Mouse (Mus musculus) layer of hippocampus, adult 8-10 months (tissue): Measurements from ENCODE around the gene Nxnl1. TPM values are rescaled to one million over a fixed set of nuclear protein-coding genes. Genes with fewer than 3 reads are reported as not detected.
A peak's percentile ranks its signal among the peaks of the same experiment; 100 is the strongest.

Experiments used
- DNase-seq, 2 experiments: peaks; one replicate each; pipeline ENCODE4 v3.0.0; 2022; ENCODE audit warnings: low spot score in 2 of 2
- total RNA-seq, 4 experiments: library from RNA; stranded (reverse); gene quantifications; 2 replicates each; pipeline ENCODE4 v1.2.4; 2022

Gene Nxnl1
- under 1 TPM in 2 of 4 experiments, not detected in 2; 0.14 to 0.28 TPM for total RNA-seq

DNA sequence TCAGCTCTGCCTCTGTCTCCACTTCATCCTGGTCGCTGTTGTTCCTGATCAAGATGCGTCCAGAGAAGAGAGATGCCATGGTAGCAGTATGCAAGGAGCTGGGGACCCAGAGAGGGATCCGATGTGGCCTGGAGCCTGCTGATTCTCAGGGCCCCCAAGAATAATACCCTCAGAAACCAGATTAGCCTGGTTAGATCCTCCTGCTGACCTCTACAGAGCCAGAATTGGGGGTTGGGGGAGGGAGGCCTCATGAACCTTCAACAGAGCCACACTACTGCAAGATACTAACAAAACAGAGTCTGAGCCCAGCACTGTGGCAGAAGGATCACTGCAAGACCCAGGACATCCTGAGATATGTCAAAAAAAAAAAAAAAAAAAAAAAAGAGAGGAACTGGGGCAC is at the start of gene Nxnl1:
Nxnl1 (minus strand) TSS at position 101 of the 400 bp plus-strand sequence.
- no peak for DNase-seq

DNA sequence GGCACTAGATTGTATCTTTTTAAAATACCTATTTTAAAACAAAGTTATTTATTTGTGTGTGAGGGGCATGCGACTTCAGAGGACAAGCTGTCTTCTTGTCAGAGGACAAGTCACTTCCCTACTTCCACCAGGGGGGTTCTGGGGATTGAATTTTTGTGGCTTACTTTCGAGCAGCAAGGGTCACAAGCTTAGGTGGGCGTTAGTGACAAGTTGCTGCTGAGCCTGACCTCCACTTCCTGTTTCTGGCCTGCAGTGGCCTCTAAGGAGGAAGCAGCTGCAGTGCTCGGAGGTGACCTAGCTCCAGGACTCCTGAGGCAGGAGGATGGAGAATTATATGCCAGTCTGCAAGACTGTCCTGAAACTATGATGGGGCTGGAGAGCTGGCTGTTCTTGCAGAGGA is 47.0 kb upstream of the Nxnl1 start:
- no peak for DNase-seq

DNA sequence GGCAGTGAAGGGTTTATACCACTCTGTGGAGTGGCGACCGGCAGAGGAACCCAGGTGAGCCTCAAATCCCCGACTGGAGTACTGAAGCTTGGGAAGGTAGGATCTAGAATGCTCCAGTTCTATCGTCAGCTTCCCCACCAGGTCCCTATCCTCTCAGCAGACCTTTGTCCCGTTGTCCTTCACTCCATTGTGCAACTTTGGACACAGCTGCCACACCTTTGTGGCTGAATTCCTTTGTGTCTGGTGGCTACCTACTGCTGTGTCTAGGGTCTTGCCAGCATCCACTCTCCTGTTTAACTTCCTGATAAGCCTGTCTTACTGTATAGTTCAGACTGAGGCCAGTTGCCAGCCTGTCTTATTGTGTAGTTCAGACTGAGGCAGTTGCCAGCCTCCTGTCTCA is 45.7 kb upstream of the Nxnl1 start:
- DNase-seq = no peak

DNA sequence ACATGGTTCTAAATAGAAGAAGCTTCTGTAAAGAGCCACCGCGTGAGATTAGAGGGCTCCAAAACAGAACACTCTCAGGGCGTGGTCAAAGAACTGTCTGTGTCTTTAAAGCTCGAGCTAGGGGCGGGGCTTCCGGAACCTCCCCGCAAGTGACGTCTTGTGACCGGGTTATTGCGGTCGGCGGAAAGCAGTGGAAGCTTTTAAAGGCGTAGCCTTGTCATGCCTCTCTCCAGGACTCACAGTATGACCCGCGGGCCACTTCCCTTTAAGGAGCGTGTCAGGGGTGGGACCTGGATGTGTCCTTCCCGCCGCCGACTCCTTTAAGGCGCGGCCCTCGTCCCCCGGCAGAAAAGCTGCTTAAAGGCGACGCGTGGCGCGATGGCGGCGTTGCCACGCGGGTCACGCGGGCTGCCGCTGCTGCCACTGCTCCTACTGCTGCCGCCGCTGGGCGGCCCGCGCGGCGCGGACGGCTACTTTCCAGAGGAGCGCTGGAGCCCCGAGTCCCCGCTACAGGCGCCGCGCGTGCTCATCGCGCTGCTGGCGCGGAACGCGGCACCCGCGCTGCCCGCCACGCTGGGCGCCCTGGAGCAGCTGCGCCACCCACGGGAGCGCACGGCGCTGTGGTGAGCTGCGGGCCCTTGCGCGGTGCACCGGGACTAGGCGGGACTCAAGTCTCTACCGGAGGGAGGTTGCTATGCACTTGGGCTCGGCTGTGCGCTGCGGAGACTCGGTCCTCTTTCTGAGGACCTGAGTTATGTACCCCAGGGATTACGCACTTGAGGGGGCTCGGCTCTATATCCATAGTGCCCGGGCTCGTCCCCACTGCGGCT is 44.6 kb upstream of the Nxnl1 start, which contains the start of gene Colgalt1:
Colgalt1 (plus strand) TSS at position 177 of the 830 bp plus-strand sequence.
- peak; percentile 97 to 99 for DNase-seq

DNA sequence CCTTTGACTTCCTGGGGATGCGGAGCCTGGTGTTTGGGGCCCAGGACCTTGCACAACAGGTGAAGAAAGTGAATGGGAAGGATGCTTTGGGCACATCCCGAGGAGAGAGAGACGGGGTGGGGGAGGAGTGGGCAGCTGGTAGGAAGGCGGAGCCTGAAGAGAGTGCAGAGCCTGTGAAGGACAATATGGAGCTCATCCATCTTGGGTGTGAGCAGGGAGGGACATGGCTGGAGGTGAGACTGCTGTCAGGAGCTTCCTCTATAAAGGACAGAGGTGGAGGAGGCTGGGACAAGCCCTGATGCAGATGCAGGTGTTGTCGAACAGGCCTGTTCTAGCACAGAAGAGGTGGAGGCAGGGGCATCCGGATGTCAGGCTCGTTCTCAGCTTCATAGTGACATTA is 37.6 kb upstream of the Nxnl1 start:
- no peak for DNase-seq

DNA sequence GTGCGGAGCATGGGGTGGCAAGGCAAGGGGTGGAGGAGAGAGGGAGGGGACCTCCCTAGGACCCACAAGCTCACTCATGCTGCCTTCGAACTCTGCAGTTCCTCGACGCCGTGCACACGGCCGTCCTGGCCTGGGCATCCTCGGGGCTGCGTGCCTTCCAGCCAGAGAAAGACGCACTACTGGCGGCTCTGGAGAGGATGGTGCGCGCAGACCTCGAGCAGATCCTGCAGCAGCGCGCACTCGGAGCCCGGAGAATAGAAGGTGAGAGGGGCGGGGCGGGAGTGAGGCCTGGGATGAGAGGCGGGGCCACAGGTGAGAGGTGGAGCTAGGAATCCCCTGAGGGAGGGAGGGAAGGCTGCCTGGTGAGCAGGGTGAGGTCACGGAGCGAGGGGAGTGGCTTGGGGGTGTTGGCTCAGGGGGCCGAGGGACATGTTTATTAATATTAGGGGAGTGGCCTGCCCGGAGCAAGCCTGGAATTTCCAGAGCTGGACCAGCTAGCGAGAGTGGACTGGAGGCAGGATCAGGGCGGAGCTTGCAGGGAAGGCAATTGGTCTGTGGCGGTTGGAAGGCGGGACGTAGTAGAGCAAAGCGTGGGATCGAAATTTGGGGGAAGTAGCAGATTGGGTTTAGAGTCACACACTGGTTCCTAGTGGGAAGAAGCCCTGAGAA is 36.4 kb upstream of the Nxnl1 start:
- peak in 1 of 2 experiments; percentile 53 for DNase-seq

DNA sequence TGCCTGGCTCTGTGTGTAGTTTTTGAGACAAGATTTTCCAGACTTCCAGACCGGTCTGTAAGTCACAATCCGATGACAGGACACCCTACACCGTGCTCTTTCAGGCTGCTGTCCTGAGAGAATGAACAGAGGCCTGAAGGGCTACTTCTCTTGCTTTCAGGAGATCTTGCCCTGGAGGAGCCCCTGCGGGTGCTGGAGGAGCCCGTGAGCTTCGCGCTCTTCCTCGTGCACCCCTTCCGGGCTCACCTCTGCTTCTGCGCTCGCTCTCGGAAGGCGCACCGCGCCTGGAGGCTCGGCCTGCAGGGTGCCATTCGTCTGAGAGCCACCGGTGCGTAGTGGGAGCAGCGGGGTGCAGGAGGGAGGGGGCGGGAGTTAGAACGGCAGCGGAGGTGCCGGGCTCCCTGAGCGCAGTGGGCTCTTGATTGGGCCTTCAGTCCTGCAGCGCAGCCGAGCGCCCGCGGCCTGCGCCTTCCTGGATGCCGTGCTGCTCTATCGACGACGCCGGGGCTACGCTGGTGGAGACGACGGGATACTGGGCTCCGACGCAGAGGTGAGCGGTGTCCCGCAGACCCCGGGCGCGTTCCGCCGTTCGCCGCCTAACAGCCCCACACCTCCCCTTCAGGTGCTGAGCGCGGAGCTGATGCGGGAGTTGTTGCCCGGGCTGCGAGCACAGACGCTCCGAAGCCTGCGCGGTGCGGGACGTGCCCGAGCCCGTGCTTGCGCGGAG is 35.7 kb upstream of the Nxnl1 start:
- DNase-seq = no peak

DNA sequence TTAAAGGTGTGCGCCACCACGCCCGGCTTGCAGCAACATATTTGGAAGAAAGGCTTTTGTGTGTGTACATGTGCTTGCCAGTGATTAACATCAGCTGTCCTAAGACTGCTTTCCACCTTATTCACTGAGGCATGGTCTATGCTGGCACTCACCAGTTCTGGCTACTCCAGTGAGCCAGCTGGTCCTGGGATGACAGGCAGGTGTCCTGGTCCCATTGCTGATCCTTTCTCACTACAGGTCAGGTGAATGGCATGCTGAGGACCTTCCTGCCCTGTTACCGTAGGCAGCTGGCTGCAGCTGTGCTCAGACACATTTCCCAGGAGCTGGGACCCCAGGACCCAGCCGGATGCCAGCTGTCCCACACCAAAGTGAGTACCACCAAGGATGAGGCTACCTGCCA is 32.4 kb upstream of the Nxnl1 start:
- DNase-seq = no peak

DNA sequence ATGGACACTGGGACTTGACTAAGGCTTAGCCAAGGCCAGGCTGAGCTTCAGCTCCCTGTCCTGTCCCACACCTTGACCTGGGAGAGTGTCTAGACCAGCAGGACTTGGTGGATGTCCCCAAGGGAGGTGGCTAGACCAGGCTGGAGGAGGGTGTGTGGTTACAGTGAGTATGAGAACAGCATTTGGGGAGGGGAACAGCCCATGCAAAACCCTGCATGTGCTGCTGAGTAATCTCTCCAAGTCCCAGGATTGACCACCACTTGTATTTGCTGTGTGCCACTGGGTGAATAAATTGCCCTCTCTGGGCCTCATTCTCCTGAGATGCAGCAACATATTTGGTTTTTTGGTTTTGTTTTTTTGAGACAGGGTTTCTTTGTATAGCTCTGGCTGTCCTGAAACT is 32.0 kb upstream of the Nxnl1 start:
- DNase-seq = no peak

DNA sequence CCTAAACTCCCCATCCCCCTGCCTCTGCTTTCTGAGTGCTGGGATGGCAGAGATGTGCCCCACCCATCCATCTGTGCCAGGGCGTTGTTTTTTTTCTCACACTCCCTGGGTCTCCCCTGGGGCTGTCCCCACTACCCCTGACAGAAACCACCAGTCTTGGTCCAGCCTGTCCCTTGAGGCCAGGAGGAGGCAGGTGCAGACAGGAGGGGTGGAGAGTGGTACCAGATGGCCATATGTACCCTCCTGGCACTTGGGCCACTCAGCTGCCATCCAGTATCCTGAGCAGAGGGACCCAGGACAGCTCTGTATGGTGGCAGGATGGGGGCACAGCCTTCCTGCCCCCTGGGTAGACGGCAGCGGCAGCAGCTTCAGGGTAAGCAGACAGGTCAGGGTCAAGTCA is 31.1 kb upstream of the Nxnl1 start, which contains the start of gene Fam129c:
Fam129c (plus strand) TSS at position 198 of the 400 bp plus-strand sequence.
- no peak for DNase-seq

DNA sequence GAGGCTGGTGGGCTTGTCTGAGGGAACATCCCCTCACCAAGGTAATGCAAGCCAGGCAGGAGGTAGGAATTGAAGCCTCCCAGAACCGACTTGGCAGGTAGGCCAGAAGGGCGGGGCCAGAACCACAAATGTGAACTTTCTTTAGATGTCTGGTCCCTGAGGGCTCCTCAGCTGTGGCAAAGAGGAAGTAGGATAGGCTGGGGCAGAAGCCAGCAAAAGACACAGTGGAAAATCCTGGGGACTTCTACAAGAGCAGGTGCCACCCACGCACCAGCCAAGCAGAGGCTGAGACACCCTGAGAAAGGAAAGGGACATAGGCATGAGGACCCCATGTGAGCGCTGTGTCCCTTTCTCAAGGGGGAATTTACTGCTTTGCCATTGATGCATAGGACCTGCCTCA is 30.4 kb upstream of the Nxnl1 start:
- no peak for DNase-seq

DNA sequence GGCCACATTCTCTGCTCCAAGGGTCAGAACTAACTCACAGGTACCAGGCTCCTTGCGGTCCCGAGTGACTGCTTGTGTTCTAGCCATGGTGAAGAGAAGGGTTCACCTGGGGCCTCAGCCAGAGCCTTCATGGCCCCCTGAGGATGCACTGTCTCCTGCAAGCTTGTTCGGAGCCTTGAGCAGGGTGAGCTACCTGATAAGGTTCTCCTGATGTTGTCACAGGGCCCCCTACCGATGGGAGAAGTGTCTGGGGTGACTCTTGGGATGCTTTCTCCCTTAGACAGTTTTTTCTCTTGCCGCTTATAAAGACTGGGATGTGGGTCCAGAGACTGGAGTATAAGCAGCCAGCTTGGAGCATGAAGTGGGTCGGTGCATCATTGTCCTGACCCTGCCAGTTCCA is 30.0 kb upstream of the Nxnl1 start:
- no peak for DNase-seq

DNA sequence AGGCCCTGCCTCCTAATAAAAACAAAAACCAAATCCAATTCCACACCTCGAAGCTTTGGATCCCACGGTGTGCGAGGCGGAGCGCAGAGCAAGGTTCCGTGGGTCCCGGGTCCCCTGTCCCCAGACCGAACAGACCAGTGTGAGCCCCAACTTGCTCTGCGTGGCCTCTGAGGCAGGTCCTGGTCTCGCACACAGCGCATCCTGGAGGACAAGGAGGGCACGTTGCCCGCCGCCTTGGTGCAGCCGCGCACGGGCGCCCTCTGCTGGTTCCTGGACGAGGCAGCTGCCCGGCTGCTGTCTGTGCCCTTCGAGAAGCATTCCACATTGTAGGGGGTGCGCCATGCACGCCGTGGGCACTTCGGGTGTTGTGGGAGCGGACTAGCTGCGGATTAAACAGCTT is 29.5 kb upstream of the Nxnl1 start:
- peak; percentile 74 to 91 for DNase-seq

DNA sequence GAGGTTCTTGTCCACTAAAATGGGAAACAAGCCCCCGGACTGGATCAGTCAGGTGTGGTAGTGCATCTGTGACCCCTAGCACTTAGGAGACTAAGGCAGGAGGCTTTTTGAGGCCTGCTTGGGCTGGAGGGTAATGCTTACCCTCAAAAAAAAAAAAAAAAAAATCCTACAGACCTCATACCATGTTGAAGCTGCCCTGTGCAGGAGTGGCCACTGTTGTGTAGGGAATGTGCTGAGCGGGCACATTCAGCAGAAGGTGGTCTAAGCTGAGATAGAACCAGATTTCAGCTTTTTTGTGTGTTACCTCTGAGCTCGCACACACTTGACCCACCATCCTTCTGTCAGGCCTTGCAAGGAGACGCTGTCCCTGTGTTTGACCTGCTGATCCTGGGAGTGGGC is 27.9 kb upstream of the Nxnl1 start:
- no peak for DNase-seq

DNA sequence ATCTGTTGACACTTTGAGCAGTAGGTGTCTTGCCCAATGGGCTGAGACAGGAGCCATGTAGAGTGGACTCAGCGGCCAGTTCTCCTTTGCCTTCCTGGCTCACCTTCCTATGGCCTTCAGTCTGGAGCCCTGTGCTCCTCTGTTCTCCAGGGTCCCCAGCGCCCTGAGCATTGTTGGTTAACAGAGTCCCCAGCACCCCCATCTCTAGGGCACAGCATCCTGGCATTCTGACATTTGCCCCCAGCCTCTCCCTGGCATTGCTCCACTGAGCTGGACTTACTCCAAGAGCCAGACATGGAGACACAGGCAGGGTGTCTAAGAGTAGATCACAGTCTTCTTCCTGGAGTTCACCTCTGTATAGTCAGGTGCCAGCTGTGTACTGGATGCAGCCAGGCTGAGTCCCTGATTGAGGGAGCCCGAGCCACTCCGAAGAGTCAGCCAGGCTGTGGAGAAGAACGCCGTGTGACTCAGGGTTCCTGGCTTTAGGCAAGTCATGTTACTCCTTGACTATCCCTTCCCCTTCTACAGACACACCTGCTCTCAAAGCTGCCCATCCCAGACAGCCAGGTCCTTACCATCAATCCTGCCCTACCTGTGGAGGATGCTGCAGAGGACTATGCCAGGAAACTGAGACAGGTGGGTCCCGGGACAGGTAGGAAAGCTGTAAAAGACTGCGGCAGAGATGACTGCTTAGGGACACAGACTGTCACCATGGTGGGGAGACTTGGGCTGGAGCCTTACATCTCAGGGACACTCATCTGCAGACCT is 27.3 kb upstream of the Nxnl1 start:
- DNase-seq = no peak

DNA sequence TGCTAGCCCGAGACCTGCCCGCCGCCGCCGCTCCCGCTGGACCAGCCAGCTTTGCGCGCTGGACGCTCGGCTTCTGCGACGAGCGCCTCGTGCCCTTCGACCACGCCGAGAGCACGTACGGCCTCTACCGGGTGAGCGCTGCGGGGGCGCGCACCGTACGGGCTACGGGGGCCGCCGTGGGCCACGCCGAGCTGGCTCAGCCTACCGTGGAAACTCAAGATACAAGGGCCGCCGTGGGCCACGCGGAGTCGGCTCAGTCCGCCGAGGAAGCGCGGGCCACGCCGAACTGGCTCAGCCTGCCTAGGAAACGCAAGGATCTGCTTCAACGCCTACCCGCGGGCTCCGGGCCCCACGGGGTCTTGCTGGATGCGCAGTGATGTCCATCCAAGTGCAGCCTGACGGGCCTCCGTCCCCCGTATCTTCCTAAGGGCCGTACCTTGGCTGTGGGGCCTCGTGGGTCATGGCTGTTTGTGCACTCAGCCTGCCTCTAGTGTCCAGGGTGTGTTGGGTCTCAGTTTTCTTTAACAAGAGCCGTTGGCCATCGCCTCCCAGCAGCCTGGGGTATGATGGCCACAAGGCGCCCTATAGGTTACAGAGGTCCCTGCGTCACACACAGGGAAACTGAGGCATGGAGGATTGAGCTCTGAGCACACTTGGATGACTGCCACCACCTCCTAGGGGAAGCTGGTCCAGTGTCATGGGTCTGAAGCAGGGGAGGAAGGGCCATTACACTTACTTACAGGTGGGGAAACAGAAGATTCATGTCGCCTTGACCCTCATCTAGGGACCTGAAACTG is 26.2 kb upstream of the Nxnl1 start:
- peak; percentile 85 to 89 for DNase-seq

DNA sequence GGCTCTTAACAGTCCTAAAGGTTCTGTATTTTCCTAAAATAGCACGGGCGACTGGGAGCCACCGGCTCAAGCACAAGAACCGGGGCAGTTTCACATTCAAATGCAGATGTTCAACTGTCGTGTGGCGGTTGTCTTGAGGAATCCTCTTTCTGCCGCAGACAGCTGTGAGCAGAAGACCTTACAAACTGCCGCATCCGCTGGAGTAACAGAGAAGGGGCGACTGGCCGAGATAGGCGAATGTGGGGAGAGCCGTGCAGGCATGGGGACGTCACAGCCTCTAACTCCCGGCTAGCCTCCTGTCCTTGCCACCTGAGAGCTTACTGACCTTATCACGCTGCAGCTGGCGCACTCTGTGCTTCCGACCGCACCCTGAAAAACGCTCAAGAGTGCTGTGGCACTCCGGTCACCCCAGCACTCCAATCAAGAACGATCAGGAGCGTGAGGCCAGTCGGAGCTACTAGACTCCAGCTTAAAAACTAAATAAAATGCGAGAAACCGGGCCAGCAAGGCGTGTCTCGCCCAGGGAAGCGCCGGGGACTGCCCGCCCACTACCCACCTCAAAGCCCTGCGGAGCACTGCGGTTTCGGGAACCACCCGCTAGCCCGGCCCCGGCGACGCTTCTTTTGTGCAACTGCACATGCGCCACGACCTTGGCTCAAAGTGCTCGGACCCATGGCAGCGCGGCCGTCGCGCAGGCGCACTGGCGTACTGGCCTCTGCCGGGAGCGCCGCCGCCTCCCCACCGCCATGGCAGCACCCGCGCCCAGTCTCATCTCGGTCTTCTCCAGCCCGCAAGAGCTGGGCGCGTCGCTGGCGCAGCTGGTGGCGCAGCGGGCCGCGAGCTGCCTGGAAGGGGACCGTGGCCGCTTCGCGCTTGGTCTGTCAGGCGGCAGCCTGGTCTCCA is 25.3 kb upstream of the Nxnl1 start, which contains the start of gene Pgls:
Pgls (plus strand) TSS at position 706 of the 903 bp plus-strand sequence.
- peak; percentile 92 to 97 for DNase-seq

DNA sequence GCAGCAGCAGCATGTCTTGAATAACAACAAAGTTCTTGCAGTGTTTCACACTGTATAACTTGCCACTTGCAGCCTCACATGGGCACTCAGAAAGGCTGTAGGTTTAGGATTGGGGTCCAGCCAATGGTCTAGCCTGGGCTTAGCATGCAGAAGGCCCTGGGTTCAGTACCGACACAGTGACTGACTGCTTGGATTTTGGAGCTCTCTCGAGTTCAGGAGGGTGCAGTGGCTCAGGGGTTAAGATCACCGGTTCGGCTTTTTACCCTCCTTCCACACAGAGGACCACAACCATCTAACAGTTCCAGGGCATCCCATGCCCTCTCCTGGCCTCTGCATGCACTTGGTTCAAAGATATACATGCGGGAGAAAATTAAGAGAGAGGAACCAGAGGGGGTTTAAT is 24.6 kb upstream of the Nxnl1 start:
- DNase-seq = no peak

DNA sequence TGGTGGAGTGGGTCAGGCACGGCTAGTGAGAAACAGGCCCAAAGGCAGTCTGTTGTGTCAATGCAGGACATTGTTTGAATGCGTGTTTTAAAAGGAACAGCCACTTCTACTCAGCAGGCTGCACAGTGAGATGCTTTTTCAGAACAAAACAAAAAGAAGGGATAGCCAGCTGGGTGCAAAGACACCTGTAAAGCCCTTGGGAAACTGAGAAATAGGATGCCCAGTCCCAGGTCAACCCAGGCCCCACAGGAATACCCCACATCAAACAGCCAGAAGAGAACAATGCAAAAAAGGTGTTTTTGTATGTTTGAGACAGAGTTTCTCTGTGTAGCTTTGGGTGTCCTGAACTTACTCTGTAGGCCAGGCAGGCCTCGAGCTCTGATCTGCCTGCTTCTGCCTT is 22.4 kb upstream of the Nxnl1 start:
- DNase-seq = no peak
